Mouse (Mus musculus) megakaryocyte, embryonic 14.5 days (primary cell): Measurements from ENCODE around the gene Ttc39b. TPM values are rescaled to one million over a fixed set of nuclear protein-coding genes. Genes with fewer than 3 reads are reported as not detected.

Experiments used
- H3K27me3 ChIP-seq: replicated peaks from 2 replicates; pipeline ENCODE3; 2012; ENCODE audit warnings: inconsistent platforms
- H3K36me3 ChIP-seq: replicated peaks from 2 replicates; pipeline ENCODE3; 2012; ENCODE audit warnings: low read length, inconsistent platforms, mixed read lengths
- H3K4me1 ChIP-seq: 2 replicates; pipeline ENCODE4 v1.6.1; 2012; ENCODE audit warnings: inconsistent platforms
- H3K4me3 ChIP-seq: replicated peaks from 2 replicates; pipeline ENCODE3; 2012; ENCODE audit warnings: moderate library complexity, mild to moderate bottlenecking, inconsistent platforms
- H3K9me3 ChIP-seq: 2 replicates; pipeline ENCODE4 v1.6.1; 2012; ENCODE audit warnings: inconsistent platforms
- FLI1 ChIP-seq: IDR thresholded peaks from 2 replicates; pipeline ENCODE4 v1.6.1; 2012; ENCODE audit warnings: low read length, inconsistent platforms, mixed read lengths
- GATA1 ChIP-seq: IDR thresholded peaks from 3 replicates; pipeline ENCODE4 v1.6.1; 2012; ENCODE audit warnings: mixed read lengths, low read length, inconsistent platforms, borderline replicate concordance
- polyA plus RNA-seq: library from polyadenylated mRNA; stranded (reverse); fragments of >175 nt; gene quantifications from 2 replicates; pipeline ENCODE4 v1.2.3, GENCODE M21; 2012; ENCODE audit warnings: low replicate concordance; ENCODE audit not compliant: insufficient read depth

The Ttc39b gene
- polyA plus RNA-seq, 1 experiment = 2.4 TPM

- Histone ChIP-seq H3K4me3 (no peak overlapping the region), H3K36me3 (peaks cover 96% of the 10 kb centered on the region), H3K9me3 (no peaks in the 10 kb centered on the region), H3K4me1 (peaks cover 29% of the 10 kb centered on the region), H3K27me3 (peaks cover 5% of the 10 kb centered on the region)
- TF ChIP-seq FLI1 (no peak), GATA1 (no peak)
Observed at GRCm38 (mm10) chr4:83234739-83235138, 89.3 kb downstream of the Ttc39b start.

GRCm38 (mm10) chr4:83234132-83234531 is 89.9 kb downstream of the Ttc39b start:
- Histone ChIP-seq H3K36me3 (peaks cover 96% of the 10 kb centered on the region), H3K9me3 (no peaks in the 10 kb centered on the region), H3K27me3 (peaks cover 5% of the 10 kb centered on the region), H3K4me3 (no peak overlapping the region), H3K4me1 (peaks cover 33% of the 10 kb centered on the region)
- TF ChIP-seq FLI1 (no peak), GATA1 (no peak)

- Histone ChIP-seq H3K36me3 (peaks cover 96% of the 10 kb centered on the region), H3K9me3 (no peaks in the 10 kb centered on the region), H3K4me3 (no peak overlapping the region), H3K27me3 (peaks cover 5% of the 10 kb centered on the region), H3K4me1 (peaks cover 36% of the 10 kb centered on the region)
- TF ChIP-seq GATA1 (no peak), FLI1 (no peak)
Observed at GRCm38 (mm10) chr4:83233181-83234123, 90.6 kb downstream of the Ttc39b start.

- H3K9me3 ChIP-seq = no peaks in the 10 kb centered on the region
- peaks cover 44% of the 10 kb centered on the region for H3K4me1 ChIP-seq
- H3K4me3 ChIP-seq = no peak overlapping the region
- peaks cover 5% of the 10 kb centered on the region for H3K27me3 ChIP-seq
- no peak for TF ChIP-seq FLI1
- no peak for TF ChIP-seq GATA1
- peaks cover 96% of the 10 kb centered on the region for H3K36me3 ChIP-seq
Observed at GRCm38 (mm10) chr4:83232315-83232880, 91.7 kb downstream of the Ttc39b start.

GRCm38 (mm10) chr4:83228664-83229283 is 95.3 kb downstream of the Ttc39b start:
- peaks cover 35% of the 10 kb centered on the region for H3K4me1 ChIP-seq
- TF ChIP-seq GATA1 (no peak), FLI1 (no peak)
- peaks cover 99% of the 10 kb centered on the region for H3K36me3 ChIP-seq
- H3K4me3 ChIP-seq = no peak overlapping the region
- no peaks in the 10 kb centered on the region for H3K9me3 ChIP-seq
- peaks cover 3% of the 10 kb centered on the region for H3K27me3 ChIP-seq

GRCm38 (mm10) chr4:83228073-83228472 is 96.0 kb downstream of the Ttc39b start:
- Histone ChIP-seq H3K27me3 (no peaks in the 10 kb centered on the region), H3K4me3 (no peak overlapping the region), H3K36me3 (peaks cover 99% of the 10 kb centered on the region), H3K9me3 (no peaks in the 10 kb centered on the region), H3K4me1 (peaks cover 28% of the 10 kb centered on the region)
- TF ChIP-seq FLI1 = no peak
- no peak for TF ChIP-seq GATA1

GRCm38 (mm10) chr4:83225633-83226360 is 98.3 kb downstream of the Ttc39b start:
- TF ChIP-seq FLI1 (no peak), GATA1 (no peak)
- Histone ChIP-seq H3K4me1 (peaks cover 22% of the 10 kb centered on the region), H3K27me3 (no peaks in the 10 kb centered on the region), H3K36me3 (peaks cover 93% of the 10 kb centered on the region), H3K4me3 (no peak overlapping the region), H3K9me3 (no peaks in the 10 kb centered on the region)

- no peak for TF ChIP-seq FLI1
- TF ChIP-seq GATA1 = no peak
Observed at GRCm38 (mm10) chr4:83224242-83224641, 99.8 kb downstream of the Ttc39b start.

GRCm38 (mm10) chr4:83223197-83223596 is 100.9 kb downstream of the Ttc39b start:
- peaks cover 76% of the 10 kb centered on the region for H3K36me3 ChIP-seq
- peaks cover 9% of the 10 kb centered on the region for H3K4me1 ChIP-seq
- H3K4me3 ChIP-seq = no peak overlapping the region
- H3K9me3 ChIP-seq = no peaks in the 10 kb centered on the region
- TF ChIP-seq FLI1 (no peak), GATA1 (no peak)
- no peaks in the 10 kb centered on the region for H3K27me3 ChIP-seq

More at GRCm38 (mm10) chr4:83224242-83224641, 99.8 kb downstream of the Ttc39b start:
- H3K27me3 ChIP-seq = no peaks in the 10 kb centered on the region
- no peaks in the 10 kb centered on the region for H3K9me3 ChIP-seq
- no peak overlapping the region for H3K4me3 ChIP-seq
- peaks cover 15% of the 10 kb centered on the region for H3K4me1 ChIP-seq
- peaks cover 87% of the 10 kb centered on the region for H3K36me3 ChIP-seq
